Mouse (Mus musculus) kidney, embryonic 16.5 days (tissue): ENCODE measurements around the gene Lrrc49. TPM values are rescaled to one million over a fixed set of nuclear protein-coding genes. Genes with fewer than 3 reads are reported as not detected.

Experiments
- polyA plus RNA-seq: library from polyadenylated mRNA; unstranded; fragments of >200 nt; fragmentation: Nextera tagmentation; extraction: Ambion mirVana; gene quantifications from 2 replicates; pipeline ENCODE4 v1.2.1, GENCODE M21; 2015

The Lrrc49 gene
- polyA plus RNA-seq, 1 experiment from 2014 or later: 16.7 TPM

Other genes starting within 250 kb of the Lrrc49 start
- 24.5 and 27.8 TPM in 2 replicates for gene Thsd4, start 166.1 kb downstream of the Lrrc49 start, polyA plus RNA-seq
- gene Larp6, start 24.8 kb upstream of the Lrrc49 start, polyA plus RNA-seq: 1.6 and 1.7 TPM in 2 replicates
- 38.0 and 40.4 TPM in 2 replicates for gene Uaca, start 106.4 kb upstream of the Lrrc49 start, polyA plus RNA-seq